Mouse (Mus musculus): ENCODE measurements around the gene Necab2.

Necab2 gene

DNA sequence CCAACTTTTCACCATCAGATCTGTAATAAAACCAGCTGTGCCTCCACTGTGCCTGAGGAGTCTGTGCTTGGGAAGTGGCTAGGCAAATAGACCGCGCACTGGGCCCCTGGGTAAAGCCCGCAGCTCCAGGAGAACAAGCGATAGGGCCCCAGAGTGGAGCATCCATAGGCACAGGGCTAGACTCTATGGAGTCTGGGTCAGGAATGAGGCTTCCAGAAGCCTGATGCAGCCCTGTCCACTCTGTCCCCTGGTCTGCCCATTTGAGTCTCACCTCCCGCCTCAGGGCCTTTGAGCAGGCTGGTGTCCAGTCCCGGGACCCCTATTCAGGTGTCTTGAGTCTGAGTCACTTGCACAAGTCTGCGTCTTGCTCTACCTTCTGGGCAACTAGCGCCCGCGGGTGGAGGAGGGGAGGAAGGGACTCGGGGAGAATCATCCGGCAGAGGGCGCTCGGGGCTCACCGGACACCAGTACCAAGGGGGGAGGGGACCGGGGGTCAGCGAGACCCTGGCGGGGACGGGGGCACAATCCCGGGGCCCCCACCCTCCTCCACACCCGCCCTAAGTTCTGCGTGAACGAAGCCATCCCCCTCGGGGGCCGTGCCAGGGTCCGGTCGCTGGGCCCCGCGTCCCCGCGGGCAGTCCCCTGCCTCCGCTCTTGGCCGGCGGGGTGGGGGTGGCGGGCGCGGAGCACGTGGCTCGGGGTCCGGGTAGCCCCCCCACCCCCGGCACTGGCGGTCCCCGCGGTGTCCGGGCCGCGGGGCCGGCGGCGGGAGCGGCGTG lies at the start of gene Necab2:
Necab2 (plus strand) TSS at position 509 of the 779 bp plus-strand sequence.
- DNase-seq (ENCODE audit: low read depth) = peak; percentile 73

- DNase-seq (ENCODE audit: low read depth) = no peak
Observed at GRCm38 (mm10) chr8:119398558-119398957, 48.0 kb upstream of the Necab2 start.

DNA sequence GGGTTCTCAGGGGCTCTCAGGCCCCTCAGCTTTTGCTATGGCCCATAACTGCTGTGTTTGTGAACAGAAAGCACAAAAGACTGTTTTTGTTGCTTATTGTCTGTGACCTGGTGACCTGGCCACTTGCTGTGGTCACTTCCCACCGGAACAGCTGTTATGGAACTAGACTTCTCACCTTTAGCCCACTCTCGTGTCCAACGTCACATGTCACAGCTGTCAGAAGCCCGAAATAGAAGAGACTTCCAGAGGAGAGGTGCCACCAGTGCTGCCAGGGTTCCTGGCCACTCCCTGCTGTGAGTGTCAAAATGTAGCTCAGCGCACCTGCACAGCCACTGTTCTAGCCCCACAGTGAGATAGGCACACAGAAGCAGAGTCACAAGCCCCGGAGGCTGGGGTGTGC lies 47.3 kb upstream of the Necab2 start:
- no peak for DNase-seq (ENCODE audit: low read depth)

DNA sequence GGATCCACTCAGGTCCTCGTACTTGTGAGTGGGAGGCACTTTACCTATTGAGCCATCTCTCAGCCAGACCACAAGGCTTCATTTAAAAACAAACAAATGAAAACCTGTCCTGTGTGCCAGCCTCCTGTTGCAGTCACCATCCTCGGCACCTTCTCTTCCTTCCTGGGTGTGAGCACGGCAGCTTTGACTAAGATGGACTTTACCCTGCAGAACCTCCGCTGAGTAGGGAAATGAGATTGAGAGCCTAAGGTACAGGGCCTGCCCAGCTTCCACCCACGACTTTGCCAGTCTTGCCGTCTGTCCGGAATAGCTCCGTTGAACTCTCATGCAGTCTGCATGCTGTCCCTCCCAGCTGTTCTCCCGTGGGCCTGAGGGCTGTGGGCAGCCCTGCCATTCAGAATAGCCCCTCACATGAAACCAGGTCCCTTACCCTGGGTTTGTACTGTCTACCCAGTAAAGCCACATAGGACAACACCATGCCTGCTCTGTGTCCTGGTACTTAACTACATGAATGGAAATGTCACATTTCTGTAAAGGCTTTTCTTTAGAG lies 46.3 kb upstream of the Necab2 start:
- DNase-seq (ENCODE audit: low read depth) = no peak

DNA sequence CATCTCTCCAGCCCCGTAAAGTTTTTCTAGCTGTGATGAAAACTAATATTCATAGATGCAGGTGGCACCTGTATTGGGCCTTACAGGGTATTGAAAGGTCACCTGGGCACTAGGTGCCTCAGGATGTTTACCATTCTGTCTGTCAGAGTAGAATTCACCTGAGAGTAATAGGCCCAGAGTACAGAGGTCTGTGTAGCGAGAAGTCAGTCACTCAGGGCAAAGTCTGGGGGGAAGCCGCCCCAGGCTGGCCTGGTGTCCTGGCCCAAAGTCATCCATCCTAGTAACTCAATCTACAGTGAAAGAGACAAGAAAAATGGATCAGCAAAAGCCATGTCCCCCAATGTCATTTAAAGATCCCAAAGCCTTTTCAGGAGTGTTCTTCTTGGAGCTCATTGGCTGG lies 45.6 kb upstream of the Necab2 start:
- no peak for DNase-seq (ENCODE audit: low read depth)

DNA sequence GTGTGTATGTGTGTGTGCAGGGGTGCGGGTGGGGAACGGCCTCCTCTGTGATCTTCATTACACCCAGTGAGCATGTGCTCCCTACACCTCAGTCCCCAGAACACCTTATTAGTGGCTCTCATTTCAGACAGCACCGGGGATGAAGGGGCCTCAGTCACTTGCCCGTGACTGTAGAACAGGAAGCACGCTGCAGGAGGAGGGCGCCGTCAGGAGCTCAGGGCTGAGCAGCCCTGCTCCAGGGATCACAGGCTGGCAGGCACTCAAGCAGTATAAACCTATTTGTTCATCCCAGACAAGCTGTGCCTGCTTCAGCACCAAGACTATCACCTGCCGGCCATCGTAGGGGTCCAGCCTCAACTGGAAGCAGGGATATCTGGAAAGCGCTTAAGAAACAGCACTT lies 42.6 kb upstream of the Necab2 start:
- DNase-seq (ENCODE audit: low read depth) = no peak

GRCm38 (mm10) chr8:119404648-119405047 lies 41.9 kb upstream of the Necab2 start:
- DNase-seq (ENCODE audit: low read depth) = no peak

- no peak for DNase-seq (ENCODE audit: low read depth)
Observed at GRCm38 (mm10) chr8:119408311-119408710, 38.2 kb upstream of the Necab2 start.

DNA sequence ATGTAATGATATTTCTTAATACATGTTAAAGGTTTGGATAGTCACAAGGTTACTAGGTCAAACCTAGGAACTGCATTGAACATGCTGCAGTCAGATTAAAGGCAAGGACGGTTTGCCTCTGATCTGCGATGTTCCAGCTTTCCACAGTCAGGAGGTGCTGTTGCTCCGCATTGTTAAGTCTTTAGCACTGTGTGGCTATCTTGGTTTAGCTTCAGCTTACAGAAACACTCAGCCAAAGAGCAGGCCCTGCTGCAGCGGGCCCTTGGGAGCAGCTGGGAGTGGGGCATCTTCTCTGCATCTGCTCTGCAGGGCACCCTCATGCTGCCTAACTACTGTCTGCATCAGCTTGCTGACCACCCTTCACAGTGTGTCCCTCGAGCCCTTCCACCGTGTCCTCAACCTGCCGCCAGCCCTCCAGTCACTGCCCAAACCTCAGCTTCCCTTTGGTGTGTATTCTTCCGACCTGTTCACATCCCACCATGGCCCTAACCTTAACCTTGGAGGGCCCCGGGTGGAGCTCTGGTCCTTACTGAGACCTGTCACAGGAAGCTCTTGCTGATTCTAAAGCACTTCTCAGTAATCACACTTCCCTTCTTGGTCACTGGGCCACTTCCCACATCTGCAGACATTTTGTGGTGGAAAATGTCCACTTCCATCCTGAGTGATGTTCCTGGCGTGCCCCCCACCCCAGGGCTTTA lies 34.3 kb upstream of the Necab2 start:
- DNase-seq (ENCODE audit: low read depth) = no peak

- peak; percentile 89 for DNase-seq (ENCODE audit: low read depth)
Observed at GRCm38 (mm10) chr8:119412735-119413498, 33.6 kb upstream of the Necab2 start.

- DNase-seq (ENCODE audit: low read depth) = no peak
Observed at GRCm38 (mm10) chr8:119413605-119414004, 32.9 kb upstream of the Necab2 start.

DNA sequence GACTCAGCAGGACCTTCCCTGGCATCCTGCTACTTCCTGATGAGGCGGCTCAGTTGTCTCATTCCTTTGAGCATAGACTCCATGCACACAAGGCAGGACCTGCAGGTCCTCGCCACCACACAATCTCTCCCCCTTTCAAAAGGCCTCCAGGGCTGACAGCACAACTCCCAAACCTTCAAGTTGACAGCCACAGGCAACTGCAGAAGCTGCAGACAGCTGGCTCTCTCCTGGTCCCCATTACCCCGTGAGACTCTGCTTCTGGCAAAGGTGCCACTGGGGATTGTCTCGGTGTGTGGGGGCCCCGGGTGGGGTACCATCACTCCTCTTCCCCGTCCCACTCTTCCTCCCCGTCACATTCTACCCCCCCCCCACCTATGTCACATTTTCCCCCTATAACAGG lies 26.2 kb upstream of the Necab2 start:
- no peak for DNase-seq (ENCODE audit: low read depth)

GRCm38 (mm10) chr8:119421603-119422122 lies 24.9 kb upstream of the Necab2 start:
- DNase-seq (ENCODE audit: low read depth) = no peak

GRCm38 (mm10) chr8:119422123-119422711 lies 24.3 kb upstream of the Necab2 start:
- no peak for DNase-seq (ENCODE audit: low read depth)

DNA sequence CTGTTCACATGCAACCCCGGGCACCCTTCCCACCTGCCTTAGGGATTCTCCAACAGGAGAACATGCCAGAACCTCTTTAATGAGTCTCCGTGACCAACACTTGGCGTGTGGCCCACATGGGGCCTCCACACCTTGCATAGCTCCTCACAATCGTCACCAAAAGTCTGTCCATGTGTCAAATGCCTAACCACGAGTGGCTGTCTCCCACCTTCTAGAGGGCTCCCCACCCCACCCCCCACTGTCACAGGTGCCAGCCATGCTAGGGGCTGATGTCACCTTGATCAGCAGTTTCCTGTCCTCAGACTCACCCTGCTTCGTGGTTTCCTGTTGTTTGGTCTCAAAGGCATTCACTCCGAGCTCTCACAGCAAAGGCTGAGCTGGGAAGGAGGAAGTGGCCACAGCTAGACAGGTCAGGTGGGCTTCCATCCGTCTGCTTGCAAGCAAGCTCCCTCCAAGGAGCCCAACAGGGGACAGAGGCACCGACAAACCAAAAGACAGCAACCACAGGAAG lies 22.8 kb upstream of the Necab2 start:
- peak; percentile 95 for DNase-seq (ENCODE audit: low read depth)

- no peak for DNase-seq (ENCODE audit: low read depth)
Observed at GRCm38 (mm10) chr8:119424199-119424733, 22.3 kb upstream of the Necab2 start.

DNA sequence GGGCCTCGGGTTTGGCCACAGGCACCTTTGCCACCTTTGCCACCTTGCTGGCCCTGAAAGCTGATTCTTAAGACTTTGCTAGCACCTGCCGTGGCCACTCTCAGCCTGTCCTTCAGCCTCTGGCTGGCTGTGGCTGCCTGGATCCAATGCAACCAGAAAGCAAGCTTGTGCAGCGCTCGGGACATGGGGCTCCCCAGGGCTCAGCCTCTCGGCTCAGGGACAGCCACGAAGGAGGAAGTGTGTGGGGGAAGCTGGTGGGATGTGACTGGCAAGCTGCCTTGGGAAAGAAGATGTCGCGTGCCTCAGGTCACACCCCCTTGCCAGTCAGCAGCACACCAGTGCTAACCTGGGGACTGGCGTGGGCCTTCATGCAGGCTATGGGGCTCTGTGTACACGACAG lies 21.8 kb upstream of the Necab2 start:
- peak; percentile 66 for DNase-seq (ENCODE audit: low read depth)

GRCm38 (mm10) chr8:119425533-119425932 lies 21.0 kb upstream of the Necab2 start:
- DNase-seq (ENCODE audit: low read depth) = peak; percentile 74

- peak; percentile 42 for DNase-seq (ENCODE audit: low read depth)
Observed at GRCm38 (mm10) chr8:119426069-119426735, 20.3 kb upstream of the Necab2 start.

DNA sequence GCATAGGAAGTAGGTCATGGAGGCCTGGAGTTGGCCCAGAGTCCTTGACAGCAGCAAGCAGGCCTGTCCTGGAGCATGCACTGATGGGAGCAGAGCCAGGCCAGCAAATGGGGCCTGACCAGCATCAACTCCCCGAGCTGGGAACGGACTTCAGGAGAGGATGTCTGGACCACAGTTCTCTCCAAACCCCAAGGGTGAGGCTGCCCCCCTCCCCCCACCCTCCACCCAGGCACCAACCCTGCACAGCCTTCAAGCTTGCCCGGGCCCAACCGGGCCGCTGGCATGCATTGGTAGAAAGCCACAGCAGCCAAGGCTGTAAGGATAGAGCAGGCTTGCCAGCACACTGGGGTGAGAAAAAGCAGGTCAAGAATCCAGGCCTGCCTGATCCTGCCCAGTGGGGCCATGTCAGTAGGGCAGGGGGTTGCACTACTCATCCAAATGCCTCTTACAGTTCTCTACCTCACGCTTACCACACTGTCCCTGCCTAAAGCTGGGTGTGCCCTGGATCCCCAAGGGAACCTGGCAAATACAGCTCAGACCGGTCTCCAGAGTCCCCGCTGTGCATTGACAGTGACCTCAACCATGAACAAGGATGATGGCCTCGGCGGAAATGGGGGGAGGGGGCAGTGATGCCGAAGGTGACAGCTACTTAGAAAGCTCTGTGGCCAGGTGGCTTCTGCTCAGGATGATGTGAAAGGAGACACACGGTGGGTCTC lies 18.7 kb upstream of the Necab2 start:
- DNase-seq (ENCODE audit: low read depth) = peak; percentile 54
